Mouse (Mus musculus) heart, embryonic 10.5 days (tissue): ENCODE measurements at regions not wholly inside any gene's neighbourhood (a gene's known extent, or its start where the extent isn't known, plus 50 kb on each side); places are given as distances from the start of the nearest gene placed in this dataset.

Experiments
- DNase-seq: peaks from one replicate; pipeline ENCODE4 v3.0.0-alpha.2; 2017; ENCODE audit warnings: low spot score
- H3K27ac ChIP-seq: fragments of 300-500 bp; sonication (generic); 2 replicates; pipeline ENCODE4 v1.5.1; 2016; ENCODE audit warnings: mild to moderate bottlenecking
- H3K27me3 ChIP-seq: fragments of 300-500 bp; sonication (generic); 2 replicates; pipeline ENCODE4 v1.6.1; 2016; ENCODE audit warnings: mild to moderate bottlenecking; ENCODE audit not compliant: poor library complexity, insufficient read depth, severe bottlenecking
- H3K36me3 ChIP-seq: fragments of 300-500 bp; sonication (generic); 2 replicates; pipeline ENCODE4 v1.6.1; 2016; ENCODE audit warnings: mild to moderate bottlenecking, moderate library complexity
- H3K4me1 ChIP-seq: fragments of 300-500 bp; sonication (generic); 2 replicates; pipeline ENCODE4 v1.6.1; 2016; ENCODE audit warnings: mild to moderate bottlenecking
- H3K4me3 ChIP-seq: fragments of 300-500 bp; sonication (generic); 2 replicates; pipeline ENCODE4 v1.5.1; 2016; ENCODE audit warnings: mild to moderate bottlenecking, moderate library complexity
- H3K9me3 ChIP-seq: fragments of 300-500 bp; sonication (generic); 2 replicates; pipeline ENCODE4 v1.6.1; 2016; ENCODE audit warnings: mild to moderate bottlenecking, moderate library complexity
- WGBS: fragments of 180-500 bp; shearing (Covaris S2); methylation state at CpG from one replicate; pipeline ENCODE4 v1.1.7; 2016; 5-methylcytosine and 5-hydroxymethylcytosine counted together

DNA sequence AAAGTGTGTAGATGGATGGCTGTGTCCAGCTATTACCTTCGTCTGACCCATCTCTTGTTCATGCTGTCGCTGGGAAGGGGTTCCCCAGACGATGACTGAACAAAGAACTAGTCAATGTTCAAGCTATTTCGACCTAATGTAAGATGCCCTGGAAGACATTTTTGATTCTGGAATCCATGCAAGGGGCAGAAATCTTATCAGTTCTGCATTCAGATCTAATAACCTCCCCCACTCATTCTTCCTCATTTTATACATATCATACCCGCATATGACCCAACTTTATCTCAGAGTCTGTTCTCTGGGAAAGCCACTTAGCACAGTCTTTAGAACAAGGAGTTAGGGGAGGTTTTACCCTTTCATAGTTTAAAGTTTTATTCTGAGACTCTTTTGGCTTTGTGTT is 52.2 kb upstream of the 2310009B15Rik start:
- H3K36me3 ChIP-seq = no peaks in the 10 kb centered on the region
- peaks cover 29% of the 10 kb centered on the region; the same call in 1 of the 2 replicates for H3K4me1 ChIP-seq
- no peak for DNase-seq
- H3K4me3 ChIP-seq = no peak overlapping the region
- 72% methylated on average over 5 of the region's 5 CpGs for WGBS
- no peaks in the 10 kb centered on the region for H3K9me3 ChIP-seq
- H3K27ac ChIP-seq = no peak overlapping the region
- H3K27me3 ChIP-seq = no peaks in the 10 kb centered on the region

DNA sequence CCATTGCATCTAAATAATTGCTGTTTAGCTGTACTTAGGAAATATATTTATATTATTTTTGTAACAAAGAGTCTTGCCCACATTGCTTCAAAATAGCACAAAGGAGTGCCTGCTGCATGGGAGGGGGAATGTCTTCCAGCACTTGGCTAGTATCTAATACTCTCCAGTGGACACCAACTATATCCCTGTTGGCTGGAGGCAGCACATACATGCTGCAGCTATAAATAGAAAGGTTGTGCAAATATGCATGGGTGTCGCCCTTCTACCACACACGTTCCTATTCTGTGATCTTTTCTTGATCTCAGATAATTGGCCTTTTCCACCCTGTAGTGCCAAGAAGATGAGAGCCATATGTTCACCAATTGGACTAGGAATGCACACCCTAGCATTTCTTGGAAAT is 53.0 kb upstream of the 2310009B15Rik start:
- DNase-seq = no peak
- WGBS = 50% methylated on average over 2 of the region's 2 CpGs
- Histone ChIP-seq H3K36me3 (no peaks in the 10 kb centered on the region), H3K4me1 (peaks cover 29% of the 10 kb centered on the region; the same call in 1 of the 2 replicates), H3K9me3 (no peaks in the 10 kb centered on the region), H3K4me3 (no peak overlapping the region), H3K27me3 (no peaks in the 10 kb centered on the region), H3K27ac (no peak overlapping the region)

DNA sequence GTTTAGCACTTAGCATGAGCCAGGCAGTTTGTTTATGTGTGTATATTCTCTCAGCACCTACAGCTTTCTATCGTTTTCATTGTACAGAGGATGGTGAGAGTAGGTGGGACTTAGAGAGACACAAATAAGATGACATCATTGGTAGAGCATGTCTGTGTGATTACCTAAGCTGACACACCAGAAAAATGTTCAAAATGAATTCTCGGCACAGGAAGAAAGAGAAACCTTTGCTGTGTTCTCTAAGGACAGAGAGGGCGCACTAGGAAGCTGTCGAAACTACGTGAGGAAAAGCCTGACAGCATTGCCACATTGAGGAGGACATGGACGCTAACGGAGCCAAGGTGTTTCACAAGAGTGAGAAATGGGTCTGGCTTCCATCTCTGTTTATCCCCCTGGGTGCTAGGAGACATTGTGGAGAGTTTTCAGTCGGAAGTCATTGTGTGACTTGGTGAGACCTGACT is 51.0 kb upstream of the Dennd1b start:
- peaks cover 21% of the 10 kb centered on the region; the same call in 1 of the 2 replicates for H3K4me1 ChIP-seq
- no peaks in the 10 kb centered on the region for H3K9me3 ChIP-seq
- no peaks in the 10 kb centered on the region for H3K36me3 ChIP-seq
- H3K27ac ChIP-seq = peak overlapping the region; percentile 73
- no peaks in the 10 kb centered on the region for H3K27me3 ChIP-seq
- WGBS = 23% methylated on average over 8 of the region's 8 CpGs
- DNase-seq = no peak
- peak overlapping the region; percentile 18; the same call in 1 of the 2 replicates for H3K4me3 ChIP-seq

DNA sequence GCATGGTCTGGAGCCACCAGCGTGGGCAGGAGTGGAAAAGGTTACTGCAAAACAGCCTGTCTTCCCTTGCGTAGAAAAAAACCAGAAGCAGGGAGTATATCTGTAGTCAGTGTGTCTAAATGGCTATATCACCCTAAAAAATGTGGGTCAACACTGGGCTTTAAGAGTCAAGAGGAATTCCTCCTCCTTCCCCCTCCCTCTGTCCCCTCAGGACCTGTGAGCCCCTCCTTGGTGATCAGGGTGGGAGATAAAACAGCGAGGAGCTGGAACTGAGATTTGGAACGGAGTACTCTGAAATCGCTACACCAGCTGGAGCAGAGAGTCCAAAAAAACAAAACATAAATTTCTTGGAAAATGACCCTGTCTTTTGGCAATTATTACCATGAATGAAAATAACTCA is 50.3 kb upstream of the Dennd1b start:
- peaks cover 21% of the 10 kb centered on the region; the same call in 1 of the 2 replicates for H3K4me1 ChIP-seq
- H3K4me3 ChIP-seq = no peak overlapping the region
- 0 out of 2 replicates have a peak overlapping the region, but pooled peaks have one; percentile 16 for H3K27ac ChIP-seq
- 35% methylated on average over 5 of the region's 5 CpGs for WGBS
- no peak for DNase-seq
- H3K9me3 ChIP-seq = no peaks in the 10 kb centered on the region
- H3K36me3 ChIP-seq = no peaks in the 10 kb centered on the region
- H3K27me3 ChIP-seq = no peaks in the 10 kb centered on the region

DNA sequence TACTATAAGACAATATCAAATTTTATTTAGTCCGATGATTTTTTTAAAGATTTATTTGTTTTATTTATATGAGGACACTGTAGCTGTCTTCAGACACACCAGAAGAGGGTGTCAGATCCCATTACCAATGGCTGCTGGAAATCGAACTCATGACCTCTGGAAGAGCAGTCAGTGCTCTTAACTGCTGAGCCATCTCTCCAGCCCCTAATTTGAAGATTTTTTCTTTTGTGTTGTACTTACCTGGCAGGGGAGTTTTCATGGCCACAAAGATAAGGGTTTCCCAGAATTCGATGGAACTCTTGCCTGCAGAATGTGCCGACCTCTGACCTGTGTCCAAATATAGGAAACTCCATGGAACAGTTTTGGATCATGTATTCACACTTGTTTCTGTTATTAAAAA is 49.8 kb upstream of the Dennd1b start:
- no peaks in the 10 kb centered on the region for H3K9me3 ChIP-seq
- DNase-seq = no peak
- no peaks in the 10 kb centered on the region for H3K27me3 ChIP-seq
- H3K4me1 ChIP-seq = peaks cover 21% of the 10 kb centered on the region; the same call in 1 of the 2 replicates
- H3K27ac ChIP-seq = no peak overlapping the region
- 79% methylated on average over 4 of the region's 4 CpGs for WGBS
- H3K36me3 ChIP-seq = no peaks in the 10 kb centered on the region
- H3K4me3 ChIP-seq = no peak overlapping the region
